In the genomic region with DNA sequence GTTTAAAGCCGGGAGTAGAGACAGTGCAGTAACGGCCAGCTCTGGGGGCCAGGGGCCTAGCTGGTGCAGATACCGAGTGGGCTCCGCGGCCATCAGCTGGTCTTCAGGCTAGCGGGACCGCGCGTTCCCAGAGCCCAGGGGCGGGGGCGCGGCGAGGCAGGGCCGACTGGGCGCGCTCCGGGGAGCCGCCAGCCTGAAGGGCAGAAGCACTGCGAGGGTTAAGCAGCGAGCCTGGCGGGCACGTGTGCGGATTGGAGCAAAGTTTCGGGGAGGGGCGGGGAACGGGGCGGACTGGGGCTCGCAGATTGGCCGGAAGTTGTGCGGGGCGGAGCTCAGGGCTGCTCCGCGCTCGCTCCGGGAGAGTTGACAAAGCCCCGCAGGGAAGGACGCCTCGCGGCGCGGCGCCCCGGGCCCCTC, we compare ENCODE assay signal across 7 mouse cellular contexts. TPM values are rescaled to one million over a fixed set of nuclear protein-coding genes. Genes with fewer than 3 reads are reported as not detected.
DNase-seq lines count a peak whose midpoint lies in the region; ATAC-seq and TF ChIP-seq lines count a peak whose summit lies in the region.

No protein-coding gene starts in this region.

- TF ChIP-seq CTCF in hindbrain, postnatal 0 days (IDR thresholded peaks at IDR 0.05; ENCODE audit: low read depth) = no peak
- no peak for TF ChIP-seq CTCF in small intestine, adult 2 months (IDR thresholded peaks at IDR 0.05; ENCODE audit: extremely low read depth, insufficient read length, insufficient replicate concordance, low read depth, low read length)

- no peak for TF ChIP-seq POLR2A in small intestine, adult 2 months (IDR thresholded peaks at IDR 0.05; ENCODE audit: low read depth, low read length)

- H3K27me3 ChIP-seq in hindbrain, postnatal 0 days (ENCODE audit: insufficient read depth, low read length) = peaks cover 3% of the 10 kb centered on the region; the same call in 1 of the 2 replicates
- H3K27me3 ChIP-seq in limb, embryonic 11.5 days (ENCODE audit: control insufficient read depth, insufficient read depth, low read length) = no peaks in the 10 kb centered on the region
- H3K27me3 ChIP-seq in midbrain, embryonic 13.5 days = peaks cover 24% of the 10 kb centered on the region
- no peaks in the 10 kb centered on the region for H3K27me3 ChIP-seq in small intestine, adult 2 months (ENCODE audit: control insufficient read depth, insufficient read depth, low read length)

- H3K9ac ChIP-seq in hindbrain, postnatal 0 days (replicated peaks; ENCODE audit: low read length) = peak overlapping the region; percentile 49
- H3K9ac ChIP-seq in limb, embryonic 11.5 days (ENCODE audit: low read length) = peak overlapping the region; percentile 89
- H3K9ac ChIP-seq in midbrain, embryonic 13.5 days (replicated peaks) = peak overlapping the region; percentile 67

- no peaks in the 10 kb centered on the region for H3K36me3 ChIP-seq in hindbrain, postnatal 0 days (ENCODE audit: insufficient read depth, low read length)
- H3K36me3 ChIP-seq in limb, embryonic 11.5 days (ENCODE audit: control insufficient read depth, insufficient read depth, low read length) = no peaks in the 10 kb centered on the region
- H3K36me3 ChIP-seq in midbrain, embryonic 13.5 days = no peaks in the 10 kb centered on the region
- no peaks in the 10 kb centered on the region for H3K36me3 ChIP-seq in small intestine, adult 2 months (ENCODE audit: control insufficient read depth, insufficient read depth, low read length)

- H3K4me2 ChIP-seq in hindbrain, postnatal 0 days (ENCODE audit: low read depth, low read length) = peak overlapping the region; percentile 96
- H3K4me2 ChIP-seq in limb, embryonic 11.5 days (ENCODE audit: low read depth, severe bottlenecking) = peak overlapping the region; percentile 74
- H3K4me2 ChIP-seq in midbrain, embryonic 13.5 days (replicated peaks) = peak overlapping the region; percentile 96

- H3K27ac ChIP-seq in hindbrain, postnatal 0 days = no peak overlapping the region
- peak overlapping the region; percentile 65; the same call in 1 of the 2 replicates for H3K27ac ChIP-seq in limb, embryonic 11.5 days (replicated peaks; ENCODE audit: low read depth, low read length)
- no peak overlapping the region for H3K27ac ChIP-seq in midbrain, embryonic 13.5 days
- no peak overlapping the region for H3K27ac ChIP-seq in small intestine, adult 2 months (ENCODE audit: insufficient read depth, low read depth, low read length)

- H3K4me1 ChIP-seq in hindbrain, postnatal 0 days (ENCODE audit: insufficient read depth, low read length) = peaks cover 3% of the 10 kb centered on the region
- peaks cover 49% of the 10 kb centered on the region for H3K4me1 ChIP-seq in limb, embryonic 11.5 days (ENCODE audit: control insufficient read depth, insufficient read depth, low read length)
- peaks cover 34% of the 10 kb centered on the region for H3K4me1 ChIP-seq in midbrain, embryonic 13.5 days (replicated peaks)
- H3K4me1 ChIP-seq in small intestine, adult 2 months (ENCODE audit: control insufficient read depth, insufficient read depth, insufficient read length, low read length) = peaks cover 7% of the 10 kb centered on the region

- DNase-seq in WW6 (ENCODE audit: low read depth, low spot score) = peak; percentile 83
- DNase-seq in cerebellum, postnatal 25 days = peak; percentile 44 to 70
- DNase-seq in gastrocnemius, adult 8-10 months (ENCODE audit: low spot score in 2 of 2) = peak; percentile 41 to 67
- peak; percentile 91 for DNase-seq in hindbrain, postnatal 0 days (ENCODE audit: low spot score)
- DNase-seq in limb, embryonic 11.5 days (ENCODE audit: low spot score) = peak; percentile 92

- ATAC-seq in hindbrain, postnatal 0 days = peak; percentile 94
- peak; percentile 91 for ATAC-seq in limb, embryonic 11.5 days (ENCODE audit: insufficient number of reproducible peaks, low FRiP score, low TSS enrichment, low read depth)
- peak; percentile 95 for ATAC-seq in midbrain, embryonic 13.5 days

- 1% methylated on average over 32 of the region's 43 CpGs for WGBS in hindbrain, postnatal 0 days
- 0% methylated on average over 27 of the region's 43 CpGs for WGBS in limb, embryonic 11.5 days
- under 1% methylated on average over 34 of the region's 43 CpGs for WGBS in midbrain, embryonic 13.5 days
- under 1% methylated on average over 43 of the region's 43 CpGs for WGBS in small intestine, adult 2 months

- H3K4me3 ChIP-seq in hindbrain, postnatal 0 days (ENCODE audit: low read length) = peak overlapping the region; percentile 75
- peak overlapping the region; percentile 86 for H3K4me3 ChIP-seq in limb, embryonic 11.5 days (ENCODE audit: low read depth, low read length)
- H3K4me3 ChIP-seq in midbrain, embryonic 13.5 days (replicated peaks) = peak overlapping the region; percentile 80
- H3K4me3 ChIP-seq in small intestine, adult 2 months (ENCODE audit: low read depth, low read length) = peak overlapping the region; percentile 91

- H3K9me3 ChIP-seq in hindbrain, postnatal 0 days (ENCODE audit: low read length) = no peaks in the 10 kb centered on the region
- H3K9me3 ChIP-seq in limb, embryonic 11.5 days (ENCODE audit: control insufficient read depth, low read length) = no peaks in the 10 kb centered on the region
- no peaks in the 10 kb centered on the region for H3K9me3 ChIP-seq in midbrain, embryonic 13.5 days

RNA-seq across cellular contexts. Expression of a gene that starts 1.7 kb away (rescaled TPM):
- total RNA-seq in gastrocnemius, adult 8-10 months (2022) = 10 to 100 TPM; 23.6 to 25.6 (median 24.4) TPM
- total RNA-seq in hindbrain, postnatal 0 days (2014; rRNA removed) = 38.5 and 42.7 TPM in 2 replicates
- 11.3 and 12.1 TPM in 2 replicates for polyA plus RNA-seq in hindbrain, postnatal 0 days (2015; fragmentation: Nextera tagmentation; extraction: Ambion mirVana)
- 38.1 and 46.0 TPM in 2 replicates for polyA plus RNA-seq in limb, embryonic 11.5 days (2014; fragmentation: Nextera tagmentation; extraction: Ambion mirVana)
- polyA plus RNA-seq in midbrain, embryonic 13.5 days (2015; fragmentation: Nextera tagmentation; extraction: Ambion mirVana) = 4.0 and 5.3 TPM in 2 replicates
- polyA plus RNA-seq in small intestine, adult 2 months (2012; rRNA removed) = 12.1 and 34.1 TPM in 2 replicates

RNA-seq across cellular contexts. Expression of a gene that starts 18.5 kb away (rescaled TPM):
- not detected for total RNA-seq in gastrocnemius, adult 8-10 months (2022)
- total RNA-seq in hindbrain, postnatal 0 days (2014; rRNA removed) = 6.3 and 12.6 TPM in 2 replicates
- 3.5 and 3.6 TPM in 2 replicates for polyA plus RNA-seq in hindbrain, postnatal 0 days (2015; fragmentation: Nextera tagmentation; extraction: Ambion mirVana)
- 0.55 and 0.84 TPM in 2 replicates for polyA plus RNA-seq in limb, embryonic 11.5 days (2014; fragmentation: Nextera tagmentation; extraction: Ambion mirVana)
- polyA plus RNA-seq in midbrain, embryonic 13.5 days (2015; fragmentation: Nextera tagmentation; extraction: Ambion mirVana) = 1.7 and 2.6 TPM in 2 replicates
- not detected in 2 replicates for polyA plus RNA-seq in small intestine, adult 2 months (2012; rRNA removed)

RNA-seq across cellular contexts. Expression of a gene that starts 24.4 kb away (rescaled TPM):
- total RNA-seq in gastrocnemius, adult 8-10 months (2022) = 1 to 10 TPM; 2.6 to 4.6 (median 3.1) TPM
- 48.2 and 64.4 TPM in 2 replicates for total RNA-seq in hindbrain, postnatal 0 days (2014; rRNA removed)
- polyA plus RNA-seq in hindbrain, postnatal 0 days (2015; fragmentation: Nextera tagmentation; extraction: Ambion mirVana) = 19.3 and 20.0 TPM in 2 replicates
- polyA plus RNA-seq in limb, embryonic 11.5 days (2014; fragmentation: Nextera tagmentation; extraction: Ambion mirVana) = 8.5 and 11.3 TPM in 2 replicates
- 23.7 and 26.6 TPM in 2 replicates for polyA plus RNA-seq in midbrain, embryonic 13.5 days (2015; fragmentation: Nextera tagmentation; extraction: Ambion mirVana)
- polyA plus RNA-seq in small intestine, adult 2 months (2012; rRNA removed) = 39.8 and 77.0 TPM in 2 replicates

RNA-seq across cellular contexts. Expression of a gene that starts 33.7 kb away (rescaled TPM):
- 1 to 10 TPM; 8.3 to 9.8 (median 9.2) TPM for total RNA-seq in gastrocnemius, adult 8-10 months (2022)
- total RNA-seq in hindbrain, postnatal 0 days (2014; rRNA removed) = 4.9 and 11.4 TPM in 2 replicates
- 8.0 and 8.2 TPM in 2 replicates for polyA plus RNA-seq in hindbrain, postnatal 0 days (2015; fragmentation: Nextera tagmentation; extraction: Ambion mirVana)
- polyA plus RNA-seq in limb, embryonic 11.5 days (2014; fragmentation: Nextera tagmentation; extraction: Ambion mirVana) = 14.3 and 14.5 TPM in 2 replicates
- polyA plus RNA-seq in midbrain, embryonic 13.5 days (2015; fragmentation: Nextera tagmentation; extraction: Ambion mirVana) = 10.6 and 10.7 TPM in 2 replicates
- polyA plus RNA-seq in small intestine, adult 2 months (2012; rRNA removed) = 15.0 and 20.1 TPM in 2 replicates
